Mouse (Mus musculus): Measurements from ENCODE around the gene Macf1. TPM values are rescaled to one million over a fixed set of nuclear protein-coding genes. Genes with fewer than 3 reads are reported as not detected.

The Macf1 gene
- polyA plus RNA-seq, 1 experiment from 2014 or later: 75.7 TPM

- 65% methylated on average over 7 of the region's 7 CpGs for WGBS
- Histone ChIP-seq H3K36me3 (ENCODE audit: control insufficient read depth, insufficient read depth, low read length) (peaks cover 12% of the 10 kb centered on the region), H3K4me2 (ENCODE audit: low read length) (peak overlapping the region; percentile 94), H3K9ac (ENCODE audit: low read depth, low read length) (peak overlapping the region; percentile 99; the same call in 1 of the 2 replicates), H3K9me3 (replicated peaks; ENCODE audit: control insufficient read depth, low read length, poor library complexity, severe bottlenecking) (no peaks in the 10 kb centered on the region), H3K27me3 (ENCODE audit: control insufficient read depth, insufficient read depth, low read depth, low read length) (no peaks in the 10 kb centered on the region), H3K4me3 (ENCODE audit: low read depth, low read length) (peak overlapping the region; percentile 93), H3K4me1 (ENCODE audit: control insufficient read depth, insufficient read depth, low read length) (peaks cover 29% of the 10 kb centered on the region), H3K27ac (ENCODE audit: low read length) (no peak overlapping the region)
- no peak for ATAC-seq
These were observed 886 bp upstream of the Macf1 start for GRCm38 (mm10) chr4:123685046-123685445.

GRCm38 (mm10) chr4:123682291-123682690 lies 1.9 kb downstream of the Macf1 start:
- Histone ChIP-seq H3K9ac (ENCODE audit: low read depth, low read length) (no peak overlapping the region), H3K36me3 (ENCODE audit: control insufficient read depth, insufficient read depth, low read length) (peaks cover 17% of the 10 kb centered on the region), H3K27ac (ENCODE audit: low read length) (no peak overlapping the region), H3K9me3 (replicated peaks; ENCODE audit: control insufficient read depth, low read length, poor library complexity, severe bottlenecking) (no peaks in the 10 kb centered on the region), H3K4me1 (ENCODE audit: control insufficient read depth, insufficient read depth, low read length) (peaks cover 34% of the 10 kb centered on the region), H3K4me3 (ENCODE audit: low read depth, low read length) (no peak overlapping the region), H3K27me3 (ENCODE audit: control insufficient read depth, insufficient read depth, low read depth, low read length) (no peaks in the 10 kb centered on the region), H3K4me2 (ENCODE audit: low read length) (no peak overlapping the region)
- no peak for ATAC-seq
- WGBS: 78% methylated on average over 8 of the region's 8 CpGs

GRCm38 (mm10) chr4:123680962-123681361 lies 3.2 kb downstream of the Macf1 start:
- Histone ChIP-seq H3K4me1 (ENCODE audit: control insufficient read depth, insufficient read depth, low read length) (peaks cover 47% of the 10 kb centered on the region), H3K9me3 (replicated peaks; ENCODE audit: control insufficient read depth, low read length, poor library complexity, severe bottlenecking) (no peaks in the 10 kb centered on the region), H3K36me3 (ENCODE audit: control insufficient read depth, insufficient read depth, low read length) (peaks cover 17% of the 10 kb centered on the region), H3K27ac (ENCODE audit: low read length) (no peak overlapping the region), H3K9ac (ENCODE audit: low read depth, low read length) (0 out of 2 replicates have a peak overlapping the region, but pooled peaks have one; percentile 4), H3K27me3 (ENCODE audit: control insufficient read depth, insufficient read depth, low read depth, low read length) (no peaks in the 10 kb centered on the region), H3K4me3 (ENCODE audit: low read depth, low read length) (no peak overlapping the region), H3K4me2 (ENCODE audit: low read length) (no peak overlapping the region)
- 55% methylated on average over 7 of the region's 7 CpGs for WGBS
- ATAC-seq: no peak

- Histone ChIP-seq H3K4me1 (ENCODE audit: control insufficient read depth, insufficient read depth, low read length) (peaks cover 37% of the 10 kb centered on the region), H3K27me3 (ENCODE audit: control insufficient read depth, insufficient read depth, low read depth, low read length) (no peaks in the 10 kb centered on the region), H3K4me2 (ENCODE audit: low read length) (peak overlapping the region; percentile 20), H3K4me3 (ENCODE audit: low read depth, low read length) (no peak overlapping the region), H3K36me3 (ENCODE audit: control insufficient read depth, insufficient read depth, low read length) (peaks cover 12% of the 10 kb centered on the region), H3K9me3 (replicated peaks; ENCODE audit: control insufficient read depth, low read length, poor library complexity, severe bottlenecking) (no peaks in the 10 kb centered on the region), H3K27ac (ENCODE audit: low read length) (peak overlapping the region; percentile 87), H3K9ac (ENCODE audit: low read depth, low read length) (peak overlapping the region; percentile 38)
- ATAC-seq: peak; percentile 82
- WGBS: 16% methylated on average over 10 of the region's 10 CpGs
These were observed 6.9 kb downstream of the Macf1 start for GRCm38 (mm10) chr4:123677060-123677804.

GRCm38 (mm10) chr4:123670598-123670997 lies 13.6 kb downstream of the Macf1 start:
- H3K27me3 ChIP-seq (ENCODE audit: control insufficient read depth, insufficient read depth, low read depth, low read length): no peaks in the 10 kb centered on the region
- peaks cover 6% of the 10 kb centered on the region; the same call in 1 of the 2 replicates for H3K36me3 ChIP-seq (ENCODE audit: control insufficient read depth, insufficient read depth, low read length)
- peak overlapping the region; percentile 22; the same call in 1 of the 2 replicates for H3K27ac ChIP-seq (ENCODE audit: low read length)
- peak; percentile 49; the same call in 1 of the 2 replicates for ATAC-seq
- H3K9me3 ChIP-seq (replicated peaks; ENCODE audit: control insufficient read depth, low read length, poor library complexity, severe bottlenecking): no peaks in the 10 kb centered on the region
- H3K4me1 ChIP-seq (ENCODE audit: control insufficient read depth, insufficient read depth, low read length): peaks cover 43% of the 10 kb centered on the region
- no peak overlapping the region for H3K4me3 ChIP-seq (ENCODE audit: low read depth, low read length)
- H3K4me2 ChIP-seq (ENCODE audit: low read length): no peak overlapping the region
- H3K9ac ChIP-seq (ENCODE audit: low read depth, low read length): no peak overlapping the region

- Histone ChIP-seq H3K27ac (ENCODE audit: low read length) (peak overlapping the region; percentile 21; the same call in 1 of the 2 replicates), H3K9me3 (replicated peaks; ENCODE audit: control insufficient read depth, low read length, poor library complexity, severe bottlenecking) (no peaks in the 10 kb centered on the region), H3K4me1 (ENCODE audit: control insufficient read depth, insufficient read depth, low read length) (peaks cover 46% of the 10 kb centered on the region), H3K4me2 (ENCODE audit: low read length) (no peak overlapping the region), H3K36me3 (ENCODE audit: control insufficient read depth, insufficient read depth, low read length) (peaks cover 6% of the 10 kb centered on the region; the same call in 1 of the 2 replicates), H3K27me3 (ENCODE audit: control insufficient read depth, insufficient read depth, low read depth, low read length) (no peaks in the 10 kb centered on the region), H3K9ac (ENCODE audit: low read depth, low read length) (no peak overlapping the region), H3K4me3 (ENCODE audit: low read depth, low read length) (no peak overlapping the region)
- 65% methylated on average over 6 of the region's 6 CpGs for WGBS
- no peak for ATAC-seq
These were observed 14.5 kb downstream of the Macf1 start for GRCm38 (mm10) chr4:123669696-123670095.

GRCm38 (mm10) chr4:123667260-123667867 lies 16.8 kb downstream of the Macf1 start:
- Histone ChIP-seq H3K27ac (ENCODE audit: low read length) (peak overlapping the region; percentile 67), H3K27me3 (ENCODE audit: control insufficient read depth, insufficient read depth, low read depth, low read length) (no peaks in the 10 kb centered on the region), H3K4me1 (ENCODE audit: control insufficient read depth, insufficient read depth, low read length) (peaks cover 67% of the 10 kb centered on the region), H3K9ac (ENCODE audit: low read depth, low read length) (no peak overlapping the region), H3K36me3 (ENCODE audit: control insufficient read depth, insufficient read depth, low read length) (peaks cover 2% of the 10 kb centered on the region; the same call in 1 of the 2 replicates), H3K4me3 (ENCODE audit: low read depth, low read length) (no peak overlapping the region), H3K9me3 (replicated peaks; ENCODE audit: control insufficient read depth, low read length, poor library complexity, severe bottlenecking) (no peaks in the 10 kb centered on the region), H3K4me2 (ENCODE audit: low read length) (no peak overlapping the region)
- WGBS: 2% methylated on average over 1 of the region's 1 CpGs
- ATAC-seq: no peak

- 75% methylated on average over 1 of the region's 1 CpGs for WGBS
These were observed 17.6 kb downstream of the Macf1 start for GRCm38 (mm10) chr4:123666517-123666916.

More at GRCm38 (mm10) chr4:123666517-123666916, 17.6 kb downstream of the Macf1 start:
- peak overlapping the region; percentile 67 for H3K27ac ChIP-seq (ENCODE audit: low read length)
- peaks cover 2% of the 10 kb centered on the region; the same call in 1 of the 2 replicates for H3K36me3 ChIP-seq (ENCODE audit: control insufficient read depth, insufficient read depth, low read length)
- H3K4me2 ChIP-seq (ENCODE audit: low read length): no peak overlapping the region
- ATAC-seq: no peak
- H3K4me1 ChIP-seq (ENCODE audit: control insufficient read depth, insufficient read depth, low read length): peaks cover 74% of the 10 kb centered on the region
- no peaks in the 10 kb centered on the region for H3K27me3 ChIP-seq (ENCODE audit: control insufficient read depth, insufficient read depth, low read depth, low read length)
- no peaks in the 10 kb centered on the region for H3K9me3 ChIP-seq (replicated peaks; ENCODE audit: control insufficient read depth, low read length, poor library complexity, severe bottlenecking)
- no peak overlapping the region for H3K4me3 ChIP-seq (ENCODE audit: low read depth, low read length)
- H3K9ac ChIP-seq (ENCODE audit: low read depth, low read length): no peak overlapping the region

Measured in midbrain, embryonic 16.5 days (tissue).